Mouse (Mus musculus) c-Kit-negative CD71-positive TER-119-positive erythroid progenitor cells, embryonic 14.5 days (primary cell): ENCODE results near the gene Cabp1.
A peak's percentile ranks its signal among the peaks of the same experiment; 100 is the strongest.
"Not testable (repeated sequence)": the region's sequence is repeated elsewhere in the genome, so short reads cannot be mapped to it uniquely, and the experiment has no call there.

Source experiments
- DNase-seq: peaks from one replicate; pipeline ENCODE4 v3.0.0-alpha.2; 2013; ENCODE audit warnings: low read depth, low spot score

The Cabp1 gene

DNA sequence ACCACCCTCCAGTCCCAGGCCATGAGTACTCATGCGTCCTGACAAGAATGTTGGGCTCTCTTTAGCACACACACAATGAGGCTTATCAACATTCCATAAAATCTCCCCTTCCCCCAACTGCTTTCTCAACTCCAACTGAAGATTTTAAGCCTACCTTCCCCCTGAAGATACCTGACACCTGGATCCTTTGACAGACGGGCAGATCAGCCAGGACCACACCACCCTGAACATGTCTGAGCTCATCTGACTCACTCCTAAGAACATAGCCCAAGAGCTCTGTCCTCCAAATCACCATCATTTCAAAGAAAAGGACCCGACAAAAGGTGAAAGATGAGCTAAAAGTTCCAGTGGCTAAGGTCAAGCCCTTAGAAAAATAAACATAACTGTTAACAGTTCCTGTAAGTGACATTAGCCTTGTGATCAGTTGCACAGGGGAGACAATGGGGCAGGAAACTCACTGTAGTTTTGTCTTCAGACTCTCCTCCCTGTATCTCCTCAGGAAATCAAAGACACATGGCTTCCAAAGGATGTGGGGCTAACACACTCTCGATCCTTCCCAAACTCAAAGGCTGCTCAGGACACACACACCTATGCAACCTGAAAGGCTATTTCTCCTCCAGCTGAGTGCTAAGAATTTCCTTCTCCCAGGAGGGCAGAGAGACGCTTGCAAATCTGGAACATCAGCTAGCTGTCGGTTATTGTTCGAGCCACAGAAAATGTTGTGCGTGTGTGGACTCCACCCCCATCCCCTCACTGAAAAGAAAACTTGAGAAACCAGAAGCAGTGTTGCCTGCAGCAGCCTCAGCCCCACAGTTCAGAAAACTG lies 41.8 kb downstream of the Cabp1 start:
- DNase-seq: no peak

GRCm38 (mm10) chr5:115151457-115151856 lies 42.7 kb downstream of the Cabp1 start:
- DNase-seq: no peak

DNA sequence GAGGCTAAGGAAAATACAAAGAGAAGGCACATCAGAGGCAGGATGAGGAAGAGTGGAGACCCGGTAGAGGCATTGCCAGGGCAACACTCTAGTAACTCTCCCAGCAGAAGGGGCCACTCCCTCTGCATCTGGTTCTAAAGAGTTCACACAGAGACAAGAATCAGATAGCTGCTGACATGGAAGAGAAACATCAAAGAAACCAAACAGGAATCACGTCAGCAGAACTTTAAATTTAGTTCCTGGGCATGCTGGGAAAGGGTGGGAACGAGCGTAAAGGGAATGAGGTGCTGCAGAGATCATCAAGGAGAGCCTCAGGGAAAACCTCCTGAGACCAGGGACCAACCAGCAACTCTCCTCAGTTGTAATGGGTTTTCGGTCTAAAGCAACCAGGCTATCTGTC lies 43.2 kb downstream of the Cabp1 start:
- no peak for DNase-seq

GRCm38 (mm10) chr5:115149675-115150459 lies 44.3 kb downstream of the Cabp1 start:
- DNase-seq: no peak

GRCm38 (mm10) chr5:115148872-115149271 lies 45.3 kb downstream of the Cabp1 start:
- DNase-seq: not testable (repeated sequence)

DNA sequence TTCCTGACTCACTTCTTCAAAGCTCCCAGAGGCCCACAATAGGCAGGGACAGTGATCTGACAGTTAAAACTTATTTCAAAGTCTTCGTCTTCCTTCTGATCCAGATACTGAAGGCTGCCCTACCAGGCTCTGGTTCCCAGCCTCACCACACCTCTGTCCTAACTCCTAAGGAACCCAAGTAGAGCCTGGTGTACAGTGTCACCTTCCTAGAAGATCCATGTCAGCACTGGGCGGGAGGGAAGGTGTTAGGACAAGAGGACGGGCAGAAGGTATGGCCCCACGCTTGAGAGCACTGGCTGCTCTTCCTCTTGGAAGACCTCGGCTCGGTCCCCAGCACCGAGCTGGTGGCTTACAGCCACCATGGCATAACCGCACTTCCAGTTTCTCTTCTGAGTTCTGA lies 45.8 kb downstream of the Cabp1 start:
- DNase-seq: no peak

DNA sequence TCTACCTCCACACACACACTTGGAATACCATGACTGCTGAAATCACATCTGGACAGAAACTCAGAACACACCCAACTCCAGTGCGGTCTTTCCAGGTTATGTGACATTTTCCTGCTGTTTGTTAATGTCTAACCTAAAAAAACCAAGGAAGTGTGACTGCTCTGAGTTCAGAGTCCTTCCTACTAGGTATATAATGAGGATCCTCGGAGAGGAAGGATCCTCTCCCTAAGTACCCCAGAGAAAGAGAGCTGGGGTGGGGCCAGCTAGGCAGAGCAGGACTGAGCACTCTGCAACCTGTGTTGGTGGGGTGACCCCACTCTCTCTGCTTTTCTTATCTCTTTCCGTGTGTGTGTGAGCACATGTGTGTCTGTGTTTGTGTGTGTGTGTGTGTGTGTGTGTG lies 46.8 kb downstream of the Cabp1 start:
- DNase-seq: no peak

DNA sequence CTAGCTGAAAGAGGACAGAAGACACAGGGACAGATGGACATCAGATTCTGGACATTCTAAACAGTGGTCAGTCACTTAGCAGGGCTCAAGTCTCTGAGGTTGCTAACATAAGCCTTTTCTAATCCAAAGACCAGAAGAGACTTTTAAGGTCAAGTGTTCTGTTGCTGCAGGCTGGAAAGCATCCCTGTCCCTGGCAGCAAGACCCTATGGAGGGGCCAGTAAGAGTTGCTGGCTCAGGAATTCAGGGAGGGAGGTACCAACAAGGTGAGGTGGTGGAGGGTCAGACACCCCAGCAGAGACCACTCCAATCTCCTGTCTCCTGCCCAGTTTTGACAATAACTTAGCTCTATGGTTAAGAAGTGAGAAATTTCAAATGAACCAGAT lies 47.4 kb downstream of the Cabp1 start:
- no peak for DNase-seq

DNA sequence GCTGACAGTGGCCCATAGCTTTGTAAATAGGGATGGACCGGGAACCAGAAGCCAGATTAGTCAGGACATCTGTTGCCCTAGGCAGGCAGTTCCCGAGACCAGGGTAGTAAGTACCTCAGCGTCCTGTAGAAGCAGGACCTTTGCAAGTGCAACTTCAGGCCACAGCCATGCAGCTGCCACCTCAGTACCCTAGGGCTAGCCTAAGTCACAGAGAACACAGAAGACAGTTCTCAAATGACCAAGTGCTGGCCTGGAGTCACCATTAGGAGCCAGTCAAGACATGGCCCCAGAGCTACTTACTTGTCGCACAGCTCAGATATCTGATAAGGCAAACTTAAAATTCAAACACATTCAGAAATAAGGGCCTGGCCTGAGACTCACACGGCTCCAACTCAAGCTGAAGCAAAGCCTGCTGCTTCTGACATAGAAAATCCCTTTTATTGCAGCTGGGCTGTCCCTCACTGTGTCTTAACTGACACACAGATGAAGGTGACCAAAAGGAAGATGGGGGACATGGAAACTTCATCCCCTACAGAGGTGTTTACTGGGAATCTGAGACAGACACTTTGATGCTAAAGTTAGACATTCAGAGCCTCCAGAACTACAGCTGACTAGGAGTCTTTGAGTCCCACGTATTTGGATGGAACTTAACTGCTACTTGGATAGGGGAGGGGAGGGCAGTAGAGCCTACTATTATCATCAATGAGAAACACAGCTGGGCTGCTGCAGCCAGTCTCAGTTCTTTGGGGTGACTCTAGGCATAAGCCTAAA lies 48.0 kb downstream of the Cabp1 start:
- DNase-seq: no peak

GRCm38 (mm10) chr5:115145253-115145968 lies 48.8 kb downstream of the Cabp1 start:
- DNase-seq: no peak

DNA sequence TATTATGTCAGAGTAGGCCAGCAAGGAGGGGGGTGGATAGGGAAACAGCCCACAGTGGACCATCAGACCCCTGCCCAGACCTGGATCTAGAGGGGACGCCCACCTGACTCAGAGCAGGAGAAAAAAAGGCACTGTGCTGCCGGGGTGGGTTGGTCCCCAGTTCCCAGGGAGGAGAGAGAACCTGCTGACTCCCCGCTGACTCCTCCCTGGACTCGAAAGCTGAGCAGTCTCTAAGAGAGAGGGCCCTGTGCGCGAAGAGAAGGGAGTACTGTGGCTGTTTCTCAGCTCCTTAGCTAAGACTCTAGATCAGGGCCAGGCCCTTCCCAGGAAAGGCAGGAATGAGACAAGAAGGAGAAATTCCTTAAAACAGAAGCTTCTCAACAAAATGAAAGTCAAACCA lies 49.7 kb downstream of the Cabp1 start:
- no peak for DNase-seq

DNA sequence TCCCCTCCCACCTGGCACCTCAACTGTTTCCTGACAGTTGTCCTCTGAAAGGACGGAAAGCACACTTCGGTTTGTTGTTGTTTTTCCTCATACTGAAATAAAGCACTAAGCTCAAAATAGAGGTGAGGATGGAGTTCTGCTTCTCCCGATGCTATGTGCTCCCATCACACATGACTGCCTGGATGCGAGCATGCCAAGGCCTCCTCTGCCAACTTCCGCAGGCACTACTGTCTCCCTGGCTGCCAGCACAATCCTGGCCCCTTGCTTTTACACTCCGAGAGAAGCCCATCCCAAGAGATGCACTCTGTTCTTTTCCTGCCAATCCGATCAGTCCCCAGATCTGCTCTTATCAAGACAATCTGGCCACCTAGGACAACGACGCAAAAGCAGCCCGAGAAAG lies 50.6 kb downstream of the Cabp1 start:
- no peak for DNase-seq

- no peak for DNase-seq
Measured at GRCm38 (mm10) chr5:115142166-115142697, 51.9 kb downstream of the Cabp1 start.

DNA sequence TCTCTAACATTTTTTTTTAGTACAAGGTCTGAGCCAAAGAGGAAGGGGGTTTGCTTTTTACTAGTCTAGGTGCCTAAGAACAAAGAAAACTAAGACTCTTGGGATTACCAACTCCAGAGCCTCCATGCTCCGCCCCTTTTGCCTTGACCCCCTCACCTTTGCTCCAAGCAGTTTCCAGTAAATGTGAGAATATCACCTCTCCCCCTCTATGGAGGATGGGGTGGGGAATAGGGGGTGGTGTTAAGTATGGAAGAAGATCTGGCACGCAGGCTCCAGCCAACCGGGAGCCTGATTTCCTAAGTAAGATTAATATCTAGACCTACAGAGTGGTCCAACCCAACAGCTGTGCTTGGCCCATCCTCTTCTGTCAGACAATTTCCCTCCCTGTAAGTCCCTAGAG lies 53.5 kb downstream of the Cabp1 start:
- no peak for DNase-seq

- no peak for DNase-seq
Measured at GRCm38 (mm10) chr5:115139124-115139523, 55.1 kb downstream of the Cabp1 start.

- peak; percentile 77 for DNase-seq
Measured at GRCm38 (mm10) chr5:115134234-115135165, 59.7 kb downstream of the Cabp1 start, which contains the start of gene Unc119b. Unc119b (minus strand) TSS chr5:115134975.

GRCm38 (mm10) chr5:115133358-115134066 lies 60.7 kb downstream of the Cabp1 start:
- DNase-seq: no peak

- DNase-seq: no peak
Measured at GRCm38 (mm10) chr5:115132465-115132864, 61.7 kb downstream of the Cabp1 start.

GRCm38 (mm10) chr5:115129328-115129727 lies 64.9 kb downstream of the Cabp1 start:
- no peak for DNase-seq
